Mouse (Mus musculus) heart, embryonic 13.5 days (tissue): ENCODE measurements at regions not wholly inside any gene's neighbourhood (a gene's known extent, or its start where the extent isn't known, plus 50 kb on each side); places are given as distances from the start of the nearest gene placed in this dataset.

ENCODE experiments used
- ATAC-seq: fragments of 200-750 bp; cut with Nextera tagmentation; 2 replicates; pipeline ENCODE4 v1.8.0; 2017; ENCODE audit warnings: moderate TSS enrichment; ENCODE audit not compliant: insufficient number of reproducible peaks, low FRiP score, low TSS enrichment; ENCODE audit errors: extremely low read depth
- H3K27ac ChIP-seq: fragments of 300-500 bp; sonication (generic); replicated peaks from 2 replicates; pipeline ENCODE4 v1.5.1; 2015; ENCODE audit warnings: moderate library complexity, mild to moderate bottlenecking, inconsistent platforms
- H3K27me3 ChIP-seq: fragments of 300-500 bp; sonication (generic); replicated peaks from 2 replicates; pipeline ENCODE4 v1.6.1; 2015; ENCODE audit warnings: mild to moderate bottlenecking, inconsistent platforms
- H3K36me3 ChIP-seq: fragments of 300-500 bp; sonication (generic); 2 replicates; pipeline ENCODE4 v1.6.1; 2015; ENCODE audit warnings: mild to moderate bottlenecking, inconsistent platforms
- H3K4me1 ChIP-seq: fragments of 300-500 bp; sonication (generic); 2 replicates; pipeline ENCODE4 v1.6.1; 2015; ENCODE audit warnings: inconsistent platforms
- H3K4me2 ChIP-seq: fragments of 300-500 bp; sonication (generic); 2 replicates; pipeline ENCODE4 v1.6.1; 2015; ENCODE audit warnings: inconsistent platforms, mild to moderate bottlenecking, moderate library complexity
- H3K4me3 ChIP-seq: fragments of 300-500 bp; sonication (generic); 2 replicates; pipeline ENCODE4 v1.5.1; 2015; ENCODE audit warnings: moderate library complexity, mild to moderate bottlenecking, inconsistent platforms
- H3K9ac ChIP-seq: fragments of 300-500 bp; sonication (generic); 2 replicates; pipeline ENCODE4 v1.6.1; 2015; ENCODE audit warnings: inconsistent platforms, mild to moderate bottlenecking, moderate library complexity
- H3K9me3 ChIP-seq: fragments of 300-500 bp; sonication (generic); 2 replicates; pipeline ENCODE4 v1.6.1; 2016; ENCODE audit warnings: inconsistent platforms
- WGBS: fragments of 180-500 bp; shearing (Covaris S2); methylation state at CpG from one replicate; pipeline ENCODE4 v1.1.7; 2015; ENCODE audit warnings: mixed read lengths; 5-methylcytosine and 5-hydroxymethylcytosine counted together

DNA sequence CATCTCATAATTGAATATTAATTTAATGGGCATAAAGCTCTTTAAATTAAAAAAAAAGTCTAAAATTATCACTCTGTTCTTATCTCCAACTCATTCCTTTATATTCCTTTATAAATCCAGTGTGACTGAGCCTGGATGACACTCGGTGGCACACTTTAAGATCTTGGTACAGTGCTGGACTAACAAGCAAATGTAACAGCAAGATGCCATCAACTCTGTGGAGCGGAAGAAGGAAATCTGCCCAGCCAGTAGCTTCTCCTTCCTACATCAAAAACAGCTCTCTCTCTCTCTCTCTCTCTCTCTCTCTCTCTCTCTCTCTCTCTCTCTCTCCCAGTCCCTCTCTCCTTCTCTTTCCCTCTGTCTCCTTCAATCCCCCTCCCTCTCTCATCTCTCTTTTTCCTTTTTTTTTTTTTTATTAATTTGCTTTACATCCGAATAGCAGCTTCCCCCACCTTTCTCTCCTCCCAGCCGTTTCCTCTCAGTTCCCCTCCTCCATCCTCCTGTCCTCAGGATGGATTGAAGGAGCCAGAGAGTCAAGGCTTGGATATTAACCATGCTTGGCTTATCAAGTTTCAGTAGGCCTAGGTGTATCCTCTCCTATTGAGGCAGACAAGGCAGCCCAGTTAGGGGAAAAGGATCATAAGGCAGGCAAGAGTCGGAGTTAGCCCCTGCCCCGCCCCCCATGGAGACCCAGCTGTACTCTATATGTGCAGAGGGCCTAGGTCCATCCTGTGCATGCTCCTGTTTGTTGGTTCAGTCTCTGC is 130.4 kb upstream of the Tmtc2 start:
- 61% methylated on average over 6 of the region's 6 CpGs for WGBS
- no peak for ATAC-seq
- Histone ChIP-seq H3K4me1 (no peaks in the 10 kb centered on the region), H3K27ac (no peak overlapping the region), H3K36me3 (no peaks in the 10 kb centered on the region), H3K4me2 (no peak overlapping the region), H3K4me3 (no peak overlapping the region), H3K9me3 (no peaks in the 10 kb centered on the region), H3K9ac (0 out of 2 replicates have a peak overlapping the region, but pooled peaks have one; percentile 33), H3K27me3 (no peaks in the 10 kb centered on the region)

DNA sequence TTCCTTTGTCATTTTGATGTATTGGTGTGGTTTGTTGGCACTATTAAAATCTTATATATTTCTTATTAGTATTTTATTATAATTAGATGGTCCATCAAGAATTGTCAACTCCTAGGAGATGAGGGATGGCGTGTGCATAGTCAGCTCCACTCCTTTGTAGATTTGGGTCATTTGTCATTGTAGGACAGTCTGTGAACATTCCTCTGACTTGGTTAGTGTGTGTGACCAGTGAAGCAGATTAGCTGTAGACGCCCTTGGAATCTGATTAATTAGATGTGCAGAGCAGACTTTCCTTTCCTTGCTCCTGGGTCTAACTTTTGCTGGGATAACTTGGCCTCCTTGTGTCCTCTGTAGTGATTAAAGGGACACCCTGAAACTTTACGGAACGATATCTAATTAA is 118.9 kb upstream of the Tmtc2 start:
- Histone ChIP-seq H3K4me2 (no peak overlapping the region), H3K9me3 (no peaks in the 10 kb centered on the region), H3K4me3 (no peak overlapping the region), H3K27me3 (no peaks in the 10 kb centered on the region), H3K27ac (no peak overlapping the region), H3K9ac (no peak overlapping the region), H3K36me3 (no peaks in the 10 kb centered on the region), H3K4me1 (no peaks in the 10 kb centered on the region)
- ATAC-seq, result no peak
- 66% methylated on average over 4 of the region's 4 CpGs for WGBS

DNA sequence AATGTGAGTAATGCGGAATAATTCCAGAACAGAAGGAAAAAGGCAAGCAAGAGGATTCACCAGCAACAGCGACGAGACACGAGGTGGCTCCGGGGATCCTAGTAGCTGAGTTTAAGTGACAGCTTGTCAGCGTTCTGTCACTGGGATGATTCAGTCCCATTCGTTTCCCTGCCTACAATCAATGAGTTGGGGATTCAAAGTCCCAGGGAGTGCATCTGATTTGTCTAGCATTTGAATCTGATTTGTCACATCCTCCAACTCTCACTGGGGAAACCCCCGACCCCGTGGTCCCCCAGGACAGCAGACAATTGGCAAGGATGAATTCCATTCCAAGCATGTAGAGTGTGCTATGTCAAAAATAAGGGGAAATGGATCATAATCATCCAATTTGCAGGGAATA is 115.1 kb upstream of the Tmtc2 start:
- no peak for ATAC-seq
- 62% methylated on average over 9 of the region's 9 CpGs for WGBS
- no peaks in the 10 kb centered on the region for H3K27me3 ChIP-seq
- H3K4me1 ChIP-seq, result peaks cover 3% of the 10 kb centered on the region; the same call in 1 of the 2 replicates
- no peaks in the 10 kb centered on the region for H3K9me3 ChIP-seq
- no peak overlapping the region for H3K4me3 ChIP-seq
- no peaks in the 10 kb centered on the region for H3K36me3 ChIP-seq
- H3K4me2 ChIP-seq, result no peak overlapping the region
- H3K9ac ChIP-seq, result no peak overlapping the region
- no peak overlapping the region for H3K27ac ChIP-seq

GRCm38 (mm10) chr10:105688879-105689278 is 114.6 kb upstream of the Tmtc2 start:
- H3K9me3 ChIP-seq, result no peaks in the 10 kb centered on the region
- H3K27ac ChIP-seq, result no peak overlapping the region
- H3K4me1 ChIP-seq, result peaks cover 3% of the 10 kb centered on the region; the same call in 1 of the 2 replicates
- H3K36me3 ChIP-seq, result no peaks in the 10 kb centered on the region
- no peaks in the 10 kb centered on the region for H3K27me3 ChIP-seq
- H3K9ac ChIP-seq, result no peak overlapping the region
- no peak overlapping the region for H3K4me3 ChIP-seq
- ATAC-seq, result no peak
- no peak overlapping the region for H3K4me2 ChIP-seq
- WGBS, result 69% methylated on average over 9 of the region's 9 CpGs

- Histone ChIP-seq H3K4me1 (peaks cover 3% of the 10 kb centered on the region; the same call in 1 of the 2 replicates), H3K4me3 (no peak overlapping the region), H3K9me3 (peaks cover 4% of the 10 kb centered on the region; the same call in 1 of the 2 replicates), H3K27me3 (no peaks in the 10 kb centered on the region), H3K4me2 (no peak overlapping the region), H3K27ac (no peak overlapping the region), H3K36me3 (no peaks in the 10 kb centered on the region), H3K9ac (no peak overlapping the region)
- ATAC-seq, result no peak
- WGBS, result 83% methylated on average over 5 of the region's 5 CpGs
Observed at GRCm38 (mm10) chr10:105686876-105687275, 112.6 kb upstream of the Tmtc2 start.

GRCm38 (mm10) chr10:105679598-105679997 is 105.3 kb upstream of the Tmtc2 start:
- 66% methylated on average over 6 of the region's 6 CpGs for WGBS

DNA sequence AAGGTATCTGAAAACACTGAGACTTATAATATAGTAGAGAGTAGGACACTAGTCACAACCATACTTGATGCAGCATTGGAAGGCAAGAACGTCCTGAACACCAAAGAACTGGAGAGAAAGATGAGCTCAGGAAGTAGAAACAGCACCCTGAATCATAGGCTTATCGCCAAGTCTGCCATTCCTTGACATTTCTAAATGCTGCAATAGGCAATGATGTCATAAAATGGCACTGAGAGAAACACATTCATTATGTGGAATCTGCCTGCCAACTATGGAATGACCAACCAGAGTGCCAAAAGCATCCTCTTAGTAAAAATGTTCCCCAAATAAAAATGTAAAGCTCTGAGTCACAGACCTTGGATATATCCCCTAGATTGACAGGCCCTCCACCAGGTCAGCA is 92.7 kb upstream of the Tmtc2 start:
- 80% methylated on average over 2 of the region's 2 CpGs for WGBS
- H3K9ac ChIP-seq, result no peak overlapping the region
- ATAC-seq, result no peak

More at GRCm38 (mm10) chr10:105679598-105679997, 105.3 kb upstream of the Tmtc2 start:
- no peaks in the 10 kb centered on the region for H3K36me3 ChIP-seq
- no peak overlapping the region for H3K27ac ChIP-seq
- H3K4me2 ChIP-seq, result no peak overlapping the region
- no peak overlapping the region for H3K9ac ChIP-seq
- no peaks in the 10 kb centered on the region for H3K27me3 ChIP-seq
- ATAC-seq, result no peak
- H3K4me1 ChIP-seq, result no peaks in the 10 kb centered on the region
- H3K9me3 ChIP-seq, result peaks cover 4% of the 10 kb centered on the region; the same call in 1 of the 2 replicates
- H3K4me3 ChIP-seq, result no peak overlapping the region

DNA sequence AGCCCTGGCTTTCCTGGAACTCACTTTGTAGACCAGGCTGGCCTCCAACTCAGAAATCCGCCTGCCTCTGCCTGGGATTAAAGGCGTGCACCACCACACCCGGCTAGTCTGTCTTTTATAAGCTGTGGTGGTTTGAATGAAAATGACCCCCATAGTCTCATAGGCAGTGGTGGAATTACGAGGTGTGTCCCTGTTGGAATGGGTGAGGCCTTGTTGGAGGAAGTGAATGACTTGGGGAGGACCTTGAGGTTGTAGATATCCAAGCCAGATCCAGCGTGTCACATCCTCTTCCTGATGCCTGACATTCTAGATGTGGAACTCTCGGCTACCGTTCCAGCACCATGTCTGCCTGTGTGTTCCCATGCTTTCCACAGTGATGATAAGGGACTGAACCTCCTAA is 86.5 kb upstream of the Tmtc2 start:
- WGBS, result 76% methylated on average over 7 of the region's 7 CpGs
- Histone ChIP-seq H3K9me3 (no peaks in the 10 kb centered on the region), H3K36me3 (no peaks in the 10 kb centered on the region), H3K9ac (no peak overlapping the region), H3K4me2 (no peak overlapping the region), H3K27ac (no peak overlapping the region), H3K4me1 (peaks cover 15% of the 10 kb centered on the region), H3K4me3 (no peak overlapping the region), H3K27me3 (no peaks in the 10 kb centered on the region)
- ATAC-seq, result no peak

More for the DNA sequence above, 92.7 kb upstream of the Tmtc2 start:
- Histone ChIP-seq H3K4me2 (no peak overlapping the region), H3K27ac (no peak overlapping the region), H3K4me3 (no peak overlapping the region), H3K4me1 (no peaks in the 10 kb centered on the region), H3K27me3 (no peaks in the 10 kb centered on the region), H3K36me3 (no peaks in the 10 kb centered on the region), H3K9me3 (no peaks in the 10 kb centered on the region)

DNA sequence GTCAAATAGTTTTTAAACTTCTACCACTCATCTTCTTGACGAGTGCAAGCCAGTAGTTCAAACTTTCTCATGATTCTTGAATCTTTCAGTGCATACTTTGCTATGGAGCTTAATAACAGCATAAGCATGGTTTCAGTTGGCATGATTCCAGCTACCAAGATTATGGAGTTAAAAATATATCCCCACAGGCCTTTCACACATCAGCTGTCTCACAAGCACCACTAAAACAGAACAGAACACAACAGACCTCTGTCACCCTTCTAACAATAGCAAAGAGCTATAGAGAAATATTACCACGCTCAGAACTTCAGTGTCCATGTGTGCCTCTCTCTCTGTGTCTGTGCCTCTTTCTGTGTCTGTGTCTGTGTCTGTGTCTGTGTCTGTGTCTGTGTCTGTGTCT is 82.5 kb upstream of the Tmtc2 start:
- H3K4me3 ChIP-seq, result no peak overlapping the region
- no peak; the same call in 1 of the 2 replicates for ATAC-seq
- no peaks in the 10 kb centered on the region for H3K27me3 ChIP-seq
- H3K9me3 ChIP-seq, result no peaks in the 10 kb centered on the region
- H3K4me1 ChIP-seq, result peaks cover 15% of the 10 kb centered on the region
- H3K4me2 ChIP-seq, result no peak overlapping the region
- no peak overlapping the region for H3K9ac ChIP-seq
- 18% methylated on average over 2 of the region's 2 CpGs for WGBS
- peak overlapping the region; percentile 85 for H3K27ac ChIP-seq
- no peaks in the 10 kb centered on the region for H3K36me3 ChIP-seq

- H3K4me1 ChIP-seq, result peaks cover 13% of the 10 kb centered on the region
- 68% methylated on average over 2 of the region's 2 CpGs for WGBS
- H3K36me3 ChIP-seq, result no peaks in the 10 kb centered on the region
- H3K27me3 ChIP-seq, result no peaks in the 10 kb centered on the region
- H3K9ac ChIP-seq, result no peak overlapping the region
- no peaks in the 10 kb centered on the region for H3K9me3 ChIP-seq
- H3K4me2 ChIP-seq, result no peak overlapping the region
- H3K4me3 ChIP-seq, result no peak overlapping the region
- H3K27ac ChIP-seq, result no peak overlapping the region
- no peak for ATAC-seq
Observed at GRCm38 (mm10) chr10:105652475-105652874, 78.2 kb upstream of the Tmtc2 start.

DNA sequence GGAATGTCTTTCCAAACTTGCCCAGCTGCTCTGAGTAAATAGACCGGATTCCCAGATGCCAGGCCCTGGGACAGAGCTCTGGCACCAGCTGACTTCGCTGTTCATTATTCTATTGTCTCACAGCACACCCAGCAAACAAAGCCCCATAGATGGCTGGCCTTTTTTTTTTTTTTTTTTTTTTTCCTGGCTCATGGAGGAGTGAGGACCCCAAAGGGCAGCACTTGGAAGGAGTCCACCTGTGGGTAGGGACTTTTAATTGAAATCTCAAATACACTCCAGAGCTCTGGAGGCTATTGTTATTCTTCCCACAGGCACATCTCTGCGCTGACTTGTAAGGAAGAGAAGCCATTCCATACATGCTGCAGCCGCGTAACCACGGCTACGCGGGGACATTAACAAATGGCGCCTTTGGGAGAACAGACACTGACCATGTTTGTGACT is 64.8 kb upstream of the Tmtc2 start:
- no peaks in the 10 kb centered on the region for H3K4me1 ChIP-seq
- no peaks in the 10 kb centered on the region for H3K36me3 ChIP-seq
- no peak overlapping the region for H3K27ac ChIP-seq
- H3K9me3 ChIP-seq, result no peaks in the 10 kb centered on the region
- WGBS, result 87% methylated on average over 9 of the region's 9 CpGs
- H3K27me3 ChIP-seq, result no peaks in the 10 kb centered on the region
- ATAC-seq, result no peak
- no peak overlapping the region for H3K9ac ChIP-seq
- no peak overlapping the region for H3K4me2 ChIP-seq
- no peak overlapping the region for H3K4me3 ChIP-seq

DNA sequence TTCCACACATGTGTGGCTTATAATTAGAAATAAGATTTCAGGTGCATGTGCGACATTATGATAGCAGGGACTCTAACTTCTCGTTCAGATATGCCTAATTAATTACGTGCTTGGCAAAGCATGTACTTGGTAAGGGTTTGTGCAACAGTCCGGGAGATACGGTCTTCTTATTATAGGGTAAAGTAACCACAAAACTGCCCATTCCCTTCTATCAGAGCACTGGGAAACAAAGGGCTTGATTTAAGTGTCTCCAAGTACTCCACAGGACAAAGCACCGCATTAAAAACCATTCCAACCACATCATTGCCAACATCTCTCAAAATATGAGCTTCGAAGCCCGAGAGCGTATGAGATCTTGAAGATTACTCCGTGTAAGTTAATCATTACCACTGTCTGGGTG is 64.2 kb upstream of the Tmtc2 start:
- Histone ChIP-seq H3K4me1 (no peaks in the 10 kb centered on the region), H3K4me3 (no peak overlapping the region), H3K27me3 (no peaks in the 10 kb centered on the region), H3K4me2 (no peak overlapping the region), H3K27ac (no peak overlapping the region), H3K9me3 (no peaks in the 10 kb centered on the region), H3K9ac (no peak overlapping the region), H3K36me3 (no peaks in the 10 kb centered on the region)
- WGBS, result 83% methylated on average over 10 of the region's 10 CpGs
- no peak for ATAC-seq
